Mouse (Mus musculus): ENCODE results near the gene Trmt13.
"Not testable (repeated sequence)": the region's sequence is repeated elsewhere in the genome, so short reads cannot be mapped to it uniquely, and the experiment has no call there.

Trmt13 gene

DNA sequence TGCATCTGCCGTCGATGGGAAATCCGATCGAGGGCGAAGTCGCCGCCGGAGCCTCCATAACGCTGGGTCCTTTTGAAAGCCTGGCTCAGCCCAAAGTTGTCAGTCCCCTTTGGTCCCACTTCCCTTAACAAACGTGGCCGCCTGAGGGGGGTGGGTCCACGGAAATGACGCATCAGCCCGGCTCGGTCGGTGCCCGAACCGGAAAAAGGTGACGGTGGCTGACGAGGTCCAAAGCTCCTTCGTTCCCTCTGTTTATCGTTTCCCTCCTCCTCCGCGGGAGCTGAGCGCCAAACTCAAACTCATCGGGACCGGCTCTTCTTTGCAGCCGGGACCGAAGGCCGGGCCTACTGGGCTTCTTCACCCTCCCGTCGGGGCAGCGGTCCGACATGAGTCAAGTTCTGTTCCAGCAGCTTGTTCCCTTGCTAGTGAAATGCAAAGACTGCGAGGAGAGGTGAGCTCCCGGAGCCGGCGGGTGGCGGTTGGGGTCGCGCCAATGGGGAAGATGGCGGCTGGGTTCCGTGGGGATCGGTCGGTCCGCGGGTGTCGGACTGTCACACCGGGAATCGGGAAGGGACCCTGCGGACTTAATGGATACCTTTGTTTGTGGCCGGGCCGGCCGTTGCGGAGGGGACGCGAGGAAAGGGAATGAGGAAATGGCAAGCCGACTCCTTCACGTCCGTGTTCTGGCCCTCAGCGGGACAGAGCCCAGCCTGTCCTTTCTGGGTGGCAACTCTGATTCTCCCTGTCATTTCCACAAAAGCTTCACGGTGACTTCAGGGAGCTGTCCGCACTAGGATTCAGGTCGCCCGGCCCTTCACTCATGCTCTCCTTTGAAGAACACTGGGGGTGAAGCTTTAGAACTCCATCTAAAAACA, 19.4 kb downstream of the Trmt13 start, which contains the start of gene Sass6:
Gene Sass6, plus strand, starts transcription at position 255 of the 875 bp plus-strand sequence.
- peaks cover 51% of the 10 kb centered on the region for H3K4me1 ChIP-seq (replicated peaks; ENCODE audit: low read depth, low read length)
- H3K27me3 ChIP-seq (ENCODE audit: insufficient read depth, low read length): no peaks in the 10 kb centered on the region
- peak within 1 kb of the TSS; percentile 97 for H3K4me3 ChIP-seq (replicated peaks; ENCODE audit: low read length)
- no peaks in the 10 kb centered on the region for H3K9me3 ChIP-seq (ENCODE audit: low read length)
- peaks cover 26% of the 10 kb centered on the region for H3K36me3 ChIP-seq (ENCODE audit: insufficient read depth, low read length)
- TF ChIP-seq POU5F1 (IDR thresholded peaks at IDR 0.05; ENCODE audit: borderline replicate concordance, low read length) (no peak), CTCF (conservative IDR thresholded peaks at IDR 0.05; ENCODE audit: low read length) (no peak), NANOG (IDR thresholded peaks at IDR 0.05; ENCODE audit: borderline replicate concordance, low read length) (no peak)

DNA sequence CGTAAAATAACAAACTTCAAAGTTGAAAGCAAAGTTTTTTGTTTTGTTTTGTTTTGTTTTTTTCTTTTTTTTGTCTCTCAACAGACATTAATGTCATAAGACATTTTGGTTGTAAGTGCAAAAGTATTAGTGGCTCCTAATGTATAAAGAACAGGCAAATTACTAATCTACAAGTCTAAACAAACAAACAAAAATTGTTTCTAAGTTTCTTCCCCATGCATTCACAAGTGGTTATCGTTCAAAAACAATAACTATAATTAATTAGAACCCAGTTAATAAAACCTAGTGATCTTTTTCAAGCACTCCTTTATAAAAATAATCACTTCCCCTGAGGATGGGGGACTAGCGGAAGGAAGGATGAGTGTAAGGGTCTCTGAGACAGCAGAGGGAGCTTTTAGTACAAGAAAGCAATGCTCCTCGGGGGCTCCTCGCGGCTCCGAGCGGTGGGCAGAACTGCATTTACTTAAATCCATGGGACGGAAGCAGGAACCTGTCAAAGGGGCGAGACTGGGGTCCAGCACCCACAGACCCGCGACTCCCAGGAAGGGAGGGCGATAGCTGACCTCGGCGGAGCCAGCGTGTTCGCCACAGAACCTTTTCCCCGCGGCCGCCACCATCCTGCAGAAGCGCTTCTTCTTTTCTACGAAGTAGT, 20.2 kb downstream of the Trmt13 start:
- TF ChIP-seq CTCF (conservative IDR thresholded peaks at IDR 0.05; ENCODE audit: low read length) (no peak), POU5F1 (IDR thresholded peaks at IDR 0.05; ENCODE audit: borderline replicate concordance, low read length) (no peak), NANOG (IDR thresholded peaks at IDR 0.05; ENCODE audit: borderline replicate concordance, low read length) (no peak)
- Histone ChIP-seq H3K4me1 (replicated peaks; ENCODE audit: low read depth, low read length) (peaks cover 46% of the 10 kb centered on the region), H3K36me3 (ENCODE audit: insufficient read depth, low read length) (peaks cover 32% of the 10 kb centered on the region), H3K9me3 (ENCODE audit: low read length) (no peaks in the 10 kb centered on the region), H3K4me3 (replicated peaks; ENCODE audit: low read length) (peak overlapping the region; percentile 97), H3K27me3 (ENCODE audit: insufficient read depth, low read length) (no peaks in the 10 kb centered on the region)

DNA sequence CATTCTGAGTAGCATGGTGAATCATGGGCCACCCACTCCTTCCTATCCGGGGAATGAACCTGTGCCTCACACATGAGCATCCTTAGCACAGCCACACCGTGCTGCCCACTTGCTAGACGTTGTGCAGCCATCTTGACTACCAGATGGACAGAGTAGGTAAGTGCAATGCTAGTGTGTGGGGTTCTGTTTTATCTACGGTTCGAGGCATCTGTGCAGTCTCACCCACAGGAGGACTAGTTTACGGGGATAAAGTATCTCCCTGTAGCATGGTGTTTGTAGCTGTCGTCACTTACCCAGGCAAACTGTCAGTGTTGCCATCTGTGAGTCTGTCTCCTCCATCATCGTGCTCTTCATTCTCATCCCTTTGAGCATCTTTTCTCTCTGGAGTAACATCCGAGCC, 32.2 kb downstream of the Trmt13 start:
- TF ChIP-seq CTCF (conservative IDR thresholded peaks at IDR 0.05; ENCODE audit: low read length): no peak
- no peak for TF ChIP-seq NANOG (IDR thresholded peaks at IDR 0.05; ENCODE audit: borderline replicate concordance, low read length)
- no peak for TF ChIP-seq POU5F1 (IDR thresholded peaks at IDR 0.05; ENCODE audit: borderline replicate concordance, low read length)
- Histone ChIP-seq H3K36me3 (ENCODE audit: insufficient read depth, low read length) (peaks cover 70% of the 10 kb centered on the region), H3K27me3 (ENCODE audit: insufficient read depth, low read length) (no peaks in the 10 kb centered on the region), H3K4me3 (replicated peaks; ENCODE audit: low read length) (no peak overlapping the region), H3K9me3 (ENCODE audit: low read length) (no peaks in the 10 kb centered on the region), H3K4me1 (replicated peaks; ENCODE audit: low read depth, low read length) (peaks cover 11% of the 10 kb centered on the region)

DNA sequence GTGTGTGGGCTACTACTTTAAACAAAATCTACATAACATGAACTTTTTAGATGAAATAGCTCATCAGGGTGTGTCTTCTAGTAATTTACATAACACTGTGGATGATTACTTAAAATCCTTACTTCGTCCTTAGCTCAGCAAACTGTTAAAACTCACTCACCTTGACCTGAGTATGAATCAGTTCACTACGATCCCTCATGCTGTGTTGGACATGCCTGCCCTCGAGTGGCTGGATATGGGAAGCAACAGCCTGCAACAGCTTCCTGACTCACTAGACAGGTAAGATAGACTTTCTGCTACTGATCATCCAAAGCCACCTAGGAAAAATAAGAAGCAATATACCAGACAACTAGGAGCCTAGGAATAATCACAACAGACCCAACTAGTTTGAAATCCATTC, 37.1 kb downstream of the Trmt13 start:
- Histone ChIP-seq H3K9me3 (ENCODE audit: low read length) (no peaks in the 10 kb centered on the region), H3K27me3 (ENCODE audit: insufficient read depth, low read length) (no peaks in the 10 kb centered on the region), H3K4me1 (replicated peaks; ENCODE audit: low read depth, low read length) (peaks cover 17% of the 10 kb centered on the region), H3K4me3 (replicated peaks; ENCODE audit: low read length) (no peak overlapping the region), H3K36me3 (ENCODE audit: insufficient read depth, low read length) (peaks cover 24% of the 10 kb centered on the region)
- TF ChIP-seq NANOG (IDR thresholded peaks at IDR 0.05; ENCODE audit: borderline replicate concordance, low read length): peak; percentile 49; the same call in 1 of the 2 replicates
- TF ChIP-seq CTCF (conservative IDR thresholded peaks at IDR 0.05; ENCODE audit: low read length): peak; percentile 23; the same call in 1 of the 2 replicates
- no peak for TF ChIP-seq POU5F1 (IDR thresholded peaks at IDR 0.05; ENCODE audit: borderline replicate concordance, low read length)

DNA sequence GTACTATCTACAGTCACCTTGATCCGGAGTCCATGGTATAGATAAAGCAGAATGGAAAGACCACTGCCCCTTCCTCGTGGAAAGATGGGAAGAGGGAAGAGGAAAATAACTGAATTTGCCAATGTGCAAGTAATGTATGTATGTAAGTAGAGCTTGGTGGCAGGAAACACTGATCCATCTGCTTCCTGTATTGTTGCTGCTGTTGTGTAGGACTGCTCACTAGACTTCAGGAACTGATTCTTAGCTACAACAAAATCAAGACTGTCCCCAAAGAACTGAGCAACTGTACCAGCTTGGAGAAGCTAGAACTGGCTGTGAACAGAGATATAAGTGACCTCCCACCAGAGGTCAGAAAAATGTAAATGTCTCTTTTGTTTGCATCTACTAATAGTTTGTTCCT, 43.8 kb downstream of the Trmt13 start:
- Histone ChIP-seq H3K9me3 (ENCODE audit: low read length) (peaks cover 11% of the 10 kb centered on the region), H3K36me3 (ENCODE audit: insufficient read depth, low read length) (no peaks in the 10 kb centered on the region), H3K4me1 (replicated peaks; ENCODE audit: low read depth, low read length) (no peaks in the 10 kb centered on the region), H3K27me3 (ENCODE audit: insufficient read depth, low read length) (no peaks in the 10 kb centered on the region), H3K4me3 (replicated peaks; ENCODE audit: low read length) (no peak overlapping the region)
- TF ChIP-seq CTCF (conservative IDR thresholded peaks at IDR 0.05; ENCODE audit: low read length) (no peak), NANOG (IDR thresholded peaks at IDR 0.05; ENCODE audit: borderline replicate concordance, low read length) (no peak), POU5F1 (IDR thresholded peaks at IDR 0.05; ENCODE audit: borderline replicate concordance, low read length) (no peak)

DNA sequence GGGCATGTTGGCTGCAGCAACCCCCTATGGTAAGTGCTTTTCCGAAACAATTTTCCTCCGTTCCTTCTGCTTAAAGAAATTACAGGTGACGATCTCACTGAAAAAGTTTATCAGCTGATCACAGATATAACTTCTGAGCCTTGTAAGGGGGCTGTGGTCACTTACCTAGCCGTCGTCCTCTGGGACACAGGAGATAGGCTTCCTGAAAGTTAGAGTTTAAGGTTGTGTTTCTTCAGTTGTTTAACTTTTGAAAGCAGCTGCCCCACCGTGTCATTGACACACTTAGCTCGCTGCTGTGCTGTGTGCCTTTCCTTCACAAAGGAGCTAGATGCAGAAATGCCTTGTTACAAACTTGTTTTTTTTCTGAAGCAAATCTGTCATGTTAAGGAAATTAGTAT, 51.3 kb downstream of the Trmt13 start:
- Histone ChIP-seq H3K36me3 (ENCODE audit: insufficient read depth, low read length) (no peaks in the 10 kb centered on the region), H3K4me1 (replicated peaks; ENCODE audit: low read depth, low read length) (no peaks in the 10 kb centered on the region), H3K27me3 (ENCODE audit: insufficient read depth, low read length) (no peaks in the 10 kb centered on the region), H3K9me3 (ENCODE audit: low read length) (peaks cover 17% of the 10 kb centered on the region), H3K4me3 (replicated peaks; ENCODE audit: low read length) (no peak overlapping the region)
- TF ChIP-seq POU5F1 (IDR thresholded peaks at IDR 0.05; ENCODE audit: borderline replicate concordance, low read length) (no peak), NANOG (IDR thresholded peaks at IDR 0.05; ENCODE audit: borderline replicate concordance, low read length) (no peak), CTCF (conservative IDR thresholded peaks at IDR 0.05; ENCODE audit: low read length) (no peak)

DNA sequence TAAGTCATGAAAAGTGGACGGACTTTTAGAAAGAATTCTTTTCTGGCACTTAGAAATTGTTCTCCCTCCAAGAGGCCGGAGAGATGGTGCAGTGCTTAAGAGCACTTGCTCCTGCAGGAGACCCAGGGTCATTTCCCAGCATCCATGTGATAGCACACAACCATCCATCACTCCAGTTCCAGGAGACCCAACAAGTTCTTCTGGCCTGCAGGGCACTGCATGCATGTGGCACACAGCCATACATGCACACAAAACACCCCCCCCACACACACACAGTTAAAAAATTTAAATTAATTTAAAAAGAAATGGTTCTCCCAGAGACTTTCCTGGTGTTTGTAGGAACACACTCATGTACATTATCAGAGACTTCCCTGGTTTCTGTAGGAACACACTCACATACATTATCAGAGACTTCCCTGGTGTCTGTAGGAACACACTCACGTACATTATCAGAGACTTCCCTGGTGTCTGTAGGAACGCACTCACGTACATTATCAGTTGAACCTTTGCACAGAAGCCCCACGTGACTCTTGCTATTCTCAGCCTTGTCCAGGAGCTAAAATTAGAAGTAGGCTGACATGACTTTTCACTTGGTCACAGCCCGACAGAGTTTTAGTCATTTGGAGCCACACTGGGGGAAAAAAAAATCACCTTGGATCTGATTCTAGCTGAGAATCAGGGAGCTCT, 51.8 kb downstream of the Trmt13 start, which contains the start of gene Lrrc39:
Gene Lrrc39, plus strand, starts transcription at position 566 of the 687 bp plus-strand sequence.
- H3K9me3 ChIP-seq (ENCODE audit: low read length): peaks cover 17% of the 10 kb centered on the region
- H3K36me3 ChIP-seq (ENCODE audit: insufficient read depth, low read length): no peaks in the 10 kb centered on the region
- TF ChIP-seq POU5F1 (IDR thresholded peaks at IDR 0.05; ENCODE audit: borderline replicate concordance, low read length): no peak
- no peak for TF ChIP-seq CTCF (conservative IDR thresholded peaks at IDR 0.05; ENCODE audit: low read length)
- no peak for TF ChIP-seq NANOG (IDR thresholded peaks at IDR 0.05; ENCODE audit: borderline replicate concordance, low read length)
- H3K4me3 ChIP-seq (replicated peaks; ENCODE audit: low read length): no peak within 1 kb of the TSS
- no peaks in the 10 kb centered on the region for H3K27me3 ChIP-seq (ENCODE audit: insufficient read depth, low read length)
- H3K4me1 ChIP-seq (replicated peaks; ENCODE audit: low read depth, low read length): no peaks in the 10 kb centered on the region

DNA sequence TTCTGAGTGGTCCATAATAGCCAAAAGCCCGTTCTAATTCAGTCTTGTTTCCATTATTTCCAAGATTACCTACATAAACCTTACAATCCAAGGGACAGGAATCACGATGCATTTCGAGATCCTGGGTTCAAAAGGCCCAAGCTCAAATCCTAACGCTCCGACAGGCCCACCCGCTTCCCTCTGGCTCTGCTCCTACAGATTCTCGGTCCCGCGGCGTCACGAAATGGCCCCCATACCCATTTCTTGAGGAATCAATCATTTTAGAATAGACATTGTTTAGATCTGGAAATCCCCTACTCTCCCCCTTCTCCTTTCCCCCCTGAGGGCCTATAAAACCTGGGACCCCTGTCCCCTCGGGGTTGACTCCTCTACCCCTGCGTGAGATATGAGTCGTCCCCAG, 53.1 kb downstream of the Trmt13 start:
- not testable (repeated sequence) for H3K27me3 ChIP-seq (ENCODE audit: insufficient read depth, low read length)

More for the DNA sequence above, 53.1 kb downstream of the Trmt13 start:
- not testable (repeated sequence) for H3K36me3 ChIP-seq (ENCODE audit: insufficient read depth, low read length); H3K4me3 ChIP-seq (replicated peaks; ENCODE audit: low read length); H3K4me1 ChIP-seq (replicated peaks; ENCODE audit: low read depth, low read length)
- H3K9me3 ChIP-seq (ENCODE audit: low read length): peaks cover 11% of the 10 kb centered on the region

All from E14TG2a.4 (cell line).